Mouse (Mus musculus): Measurements from ENCODE around the gene Ptprn.
"Not testable (repeated sequence)": the region's sequence is repeated elsewhere in the genome, so short reads cannot be mapped to it uniquely, and the experiment has no call there.

The Ptprn gene

DNA sequence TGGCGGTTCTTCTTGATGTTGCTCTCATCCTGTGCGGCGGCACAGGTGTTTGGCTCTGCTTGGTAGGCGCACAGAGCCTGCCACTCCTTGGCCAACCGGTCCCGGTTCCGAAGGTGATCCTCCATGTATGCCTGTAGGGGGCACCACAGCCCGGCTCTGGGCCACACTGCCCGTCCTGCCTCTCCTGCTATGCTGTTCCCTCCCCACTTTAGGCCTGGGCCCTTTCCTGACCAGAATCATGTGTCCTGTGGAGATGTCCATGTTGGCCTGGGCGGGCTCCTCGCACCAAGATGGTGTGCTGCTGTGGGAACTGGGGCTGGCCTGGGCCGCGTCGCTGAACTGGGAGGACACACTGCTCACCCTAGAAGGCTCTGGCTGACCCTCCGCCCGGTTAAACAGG lies 11.3 kb downstream of the Ptprn start:
- CTCF ChIA-PET: no interaction called here

DNA sequence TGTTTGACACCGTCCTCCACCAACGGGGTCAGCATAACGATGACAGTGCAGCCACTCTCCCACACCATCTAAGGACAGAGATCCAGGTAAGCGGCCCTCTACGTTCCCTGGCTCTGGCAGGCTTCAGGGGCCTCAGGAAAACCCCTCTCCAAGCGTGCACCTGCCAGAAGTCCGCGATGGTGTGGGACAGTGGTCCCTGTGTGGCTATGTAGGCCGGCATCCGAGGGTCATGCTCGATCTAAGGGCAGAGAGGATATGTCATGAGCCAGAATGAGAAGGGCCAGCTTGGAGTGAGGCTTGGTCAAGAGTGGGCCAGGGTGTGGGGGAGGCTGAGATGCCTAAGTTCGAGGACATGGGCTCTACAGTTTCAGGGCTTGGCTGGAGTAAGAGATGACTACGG lies 12.0 kb downstream of the Ptprn start:
- CTCF ChIA-PET: interaction anchor here (0.9 to 1.3 kb wide), 2 partner anchors 16 to 25 kb away, joined by 3 to 6 read pairs; partner anchors contain the start of gene Dnajb2

DNA sequence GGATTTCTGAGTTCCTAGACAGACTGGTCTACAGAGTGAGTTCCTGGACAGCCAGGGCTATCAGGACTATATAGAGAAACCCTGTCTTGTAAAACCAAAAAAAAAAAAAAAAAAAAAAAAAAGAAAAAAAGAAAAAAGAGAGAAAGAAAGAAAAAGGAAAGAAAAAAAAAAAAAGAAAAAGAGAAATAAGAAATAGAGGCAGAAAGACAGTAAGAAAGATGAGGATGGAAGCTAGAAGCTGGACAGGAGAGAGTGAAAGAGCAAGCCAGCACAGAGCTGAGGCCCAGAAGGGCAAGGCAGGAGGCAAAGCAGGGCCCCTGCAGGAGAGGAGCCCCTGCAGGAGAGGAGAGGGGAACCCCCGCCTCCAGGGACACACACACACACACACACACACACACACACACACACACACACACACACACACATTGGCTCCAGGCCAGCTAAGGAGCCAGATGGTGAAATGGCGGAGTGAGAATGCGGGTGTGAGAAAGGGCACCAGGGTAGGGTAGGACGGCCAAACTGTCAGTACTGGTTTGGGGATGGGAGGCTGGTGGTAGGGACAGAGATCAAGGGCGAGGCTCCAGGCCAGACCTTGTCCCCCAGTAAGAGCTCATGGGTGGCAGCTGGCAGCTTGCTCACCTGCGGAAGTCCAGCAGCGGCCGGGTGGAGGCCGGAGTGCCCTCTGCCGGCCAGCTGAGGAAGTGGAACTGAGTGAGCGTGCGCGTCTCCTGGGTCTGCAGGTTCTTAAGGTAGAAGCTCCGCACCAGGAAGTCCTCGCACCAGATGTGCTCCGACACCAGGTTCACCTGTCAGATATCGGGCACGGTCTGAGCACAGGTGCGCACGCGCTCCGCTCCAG lies 13.0 kb downstream of the Ptprn start:
- CTCF ChIA-PET: interaction anchor here (0.7 to 1.3 kb wide), 6 partner anchors 10 to 127 kb away, joined by 3 to 12 read pairs (median 3); partner anchors contain the start of gene Dnajb2

DNA sequence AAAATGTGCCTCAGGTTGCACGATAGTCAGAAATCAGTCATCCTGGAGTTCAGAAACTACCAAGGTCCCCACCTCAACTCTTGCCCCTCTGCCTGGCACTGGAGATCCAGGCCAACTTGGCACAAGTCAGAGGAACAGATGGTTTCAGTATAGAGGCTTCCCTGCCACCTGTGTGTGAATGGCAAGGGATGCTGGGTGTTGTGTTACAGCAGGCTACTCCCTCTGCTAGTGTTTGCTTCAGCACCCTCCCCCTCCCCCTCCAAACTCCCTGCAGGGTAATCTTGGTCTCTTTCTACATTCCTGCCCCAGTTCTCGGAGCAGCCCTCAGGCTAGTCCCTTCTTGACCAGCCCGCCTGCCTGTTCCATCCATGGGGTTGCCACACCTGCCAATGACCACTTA lies 13.8 kb downstream of the Ptprn start:
- CTCF ChIA-PET: no interaction called here

DNA sequence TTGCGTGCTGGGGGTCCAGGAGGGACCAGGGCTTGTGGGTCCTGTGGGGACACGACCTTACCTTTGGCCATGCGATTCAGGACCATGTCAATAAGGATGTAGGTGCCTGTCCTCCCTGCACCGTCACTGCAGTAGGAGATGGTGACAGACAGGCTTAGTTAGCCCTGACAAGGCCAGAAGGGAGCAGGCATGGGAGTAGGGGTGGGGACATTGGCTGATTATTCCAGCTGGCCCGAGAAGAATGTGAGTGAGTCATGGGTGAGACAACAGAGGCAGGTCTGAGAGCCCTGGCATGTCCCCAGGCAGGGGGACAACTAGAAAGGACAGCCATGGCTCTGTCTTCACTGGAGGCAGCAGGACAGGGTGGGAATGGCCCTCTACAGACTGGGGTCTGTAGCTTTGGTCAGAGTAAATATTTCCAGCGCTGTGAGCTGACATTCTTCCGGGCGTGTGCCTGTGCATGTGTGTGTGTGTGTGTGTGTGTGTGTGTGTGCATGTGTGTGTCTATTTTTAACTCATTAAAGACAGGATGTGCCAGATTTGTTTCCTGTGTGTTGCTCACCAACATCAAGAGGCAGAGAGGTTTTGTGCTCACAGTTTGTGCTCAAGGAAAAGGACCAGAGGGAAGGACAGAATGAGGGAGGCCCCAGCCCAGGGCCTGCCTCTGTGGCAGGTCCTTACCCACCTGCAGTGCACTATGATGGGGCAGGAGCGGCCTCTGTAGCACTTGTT lies 16.1 kb downstream of the Ptprn start:
- CTCF ChIA-PET: interaction anchor here (1.0 kb wide), 1 partner anchor 11 kb away, joined by 3 read pairs; no protein-coding TSS in a partner anchor

DNA sequence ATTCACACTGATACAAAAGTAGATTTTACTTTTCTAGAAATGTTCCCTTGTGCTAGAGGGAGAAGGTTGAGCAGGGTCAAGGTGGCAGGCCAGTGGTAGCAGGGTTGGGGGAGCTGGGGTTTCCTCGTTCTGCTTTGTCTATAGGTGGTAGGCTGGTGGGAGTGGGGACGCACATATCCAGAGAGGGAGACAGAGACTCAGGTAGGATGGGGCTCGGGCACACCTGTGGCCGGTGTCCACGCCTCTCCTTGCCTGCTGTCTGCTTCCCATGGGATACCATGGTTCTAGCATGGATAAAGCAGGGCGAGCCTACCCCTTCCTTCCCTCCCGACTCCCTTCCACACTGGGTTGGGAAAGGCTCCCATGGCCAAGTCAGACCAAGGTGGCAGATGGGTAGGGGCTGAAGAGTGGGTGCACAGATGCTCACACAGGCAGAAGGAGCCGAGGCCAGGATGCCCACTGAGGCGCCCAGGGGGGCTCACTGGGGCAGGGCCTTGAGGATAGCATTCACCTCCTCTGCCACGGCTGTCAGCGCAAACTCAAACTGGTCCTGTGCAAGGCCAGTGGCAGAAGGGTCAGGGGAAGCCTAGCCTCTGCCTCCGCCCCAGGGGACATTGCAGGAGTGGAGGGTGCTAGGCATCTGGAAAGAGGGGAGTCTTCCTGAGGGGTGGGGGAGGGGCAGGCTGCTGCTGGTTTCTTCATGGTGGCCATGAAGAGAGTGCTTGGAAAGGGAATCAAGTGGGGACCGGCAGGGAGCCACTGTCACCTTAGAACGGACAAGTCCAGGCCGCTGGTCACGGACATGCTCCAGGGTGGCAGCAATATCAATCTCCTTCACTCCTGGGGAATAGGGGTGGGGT lies 17.0 kb downstream of the Ptprn start:
- CTCF ChIA-PET: no interaction called here

DNA sequence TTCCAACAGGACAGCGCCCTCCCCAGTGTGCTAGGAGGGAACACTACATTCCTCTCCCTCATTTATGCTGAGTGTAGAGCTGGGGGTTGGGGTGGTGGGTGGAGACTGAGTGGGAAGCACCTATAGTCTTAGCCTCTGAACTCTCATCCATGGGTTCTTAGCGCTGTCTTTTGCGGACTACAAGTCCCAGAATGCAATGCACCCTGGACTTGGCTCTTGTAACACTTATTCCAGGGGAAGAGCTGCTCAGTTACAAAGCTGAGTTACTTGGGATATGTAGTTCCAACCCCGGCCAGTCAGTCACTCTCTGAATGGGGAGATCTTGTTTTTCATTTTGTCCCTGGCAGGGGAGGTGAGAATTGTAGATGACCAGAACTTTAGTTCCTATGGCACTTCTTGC lies 19.5 kb downstream of the Ptprn start:
- CTCF ChIA-PET: interaction anchor here (0.6 kb wide), 1 partner anchor 191 kb away, joined by 5 read pairs; the partner anchor contains the start of gene Gmppa

DNA sequence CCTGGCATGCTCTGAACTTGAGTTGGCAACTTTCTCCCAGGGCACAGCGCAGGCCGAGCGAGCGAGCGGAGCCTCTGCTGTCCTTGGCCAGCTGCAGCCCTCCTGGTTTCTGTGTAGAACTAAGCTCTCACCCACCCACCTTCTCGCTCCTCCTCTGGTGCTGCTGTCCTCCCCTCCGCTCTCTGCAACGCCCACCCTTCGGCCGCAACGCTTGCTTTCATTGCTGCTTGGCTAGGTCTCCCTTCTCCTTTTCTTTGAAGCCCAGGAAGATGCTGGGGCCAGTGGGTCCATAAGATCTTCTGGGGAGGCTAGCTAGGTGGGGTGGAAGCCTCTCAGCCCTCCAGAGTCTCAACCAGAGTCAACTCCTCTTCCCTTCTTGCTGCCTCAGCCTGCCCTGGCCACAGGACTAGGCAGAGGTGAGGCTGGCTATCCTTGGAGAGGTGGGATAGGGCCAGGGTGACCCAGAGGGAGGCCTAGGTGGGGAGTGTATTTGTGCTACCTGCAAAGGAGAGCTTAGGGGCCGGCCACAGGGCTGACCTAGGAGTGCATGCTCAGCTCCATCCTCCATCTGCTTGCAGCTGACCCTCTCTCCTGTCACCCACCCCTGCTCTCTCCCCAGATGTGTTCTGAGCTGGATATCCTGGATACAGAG lies 20.0 kb downstream of the Ptprn start:
- CTCF ChIA-PET: no interaction called here

DNA sequence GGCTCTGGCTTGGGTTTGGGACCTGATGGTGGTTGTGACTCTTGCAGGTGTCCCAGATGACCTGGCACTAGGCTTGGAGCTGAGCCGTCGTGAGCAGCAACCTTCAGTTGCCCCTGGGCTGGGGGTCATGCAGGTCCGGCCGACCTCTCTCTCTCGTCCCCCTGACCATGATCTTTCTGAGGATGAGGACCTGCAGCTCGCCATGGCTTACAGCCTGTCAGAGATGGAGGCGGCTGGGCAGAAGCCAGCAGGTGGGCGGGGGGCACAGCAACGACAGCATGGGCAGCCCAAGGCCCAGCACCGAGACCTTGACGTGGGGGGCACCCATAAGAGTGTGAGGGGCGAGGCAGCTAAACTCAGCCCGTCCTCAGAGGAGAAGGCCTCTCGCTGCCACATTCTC lies 20.9 kb downstream of the Ptprn start:
- CTCF ChIA-PET: no interaction called here

DNA sequence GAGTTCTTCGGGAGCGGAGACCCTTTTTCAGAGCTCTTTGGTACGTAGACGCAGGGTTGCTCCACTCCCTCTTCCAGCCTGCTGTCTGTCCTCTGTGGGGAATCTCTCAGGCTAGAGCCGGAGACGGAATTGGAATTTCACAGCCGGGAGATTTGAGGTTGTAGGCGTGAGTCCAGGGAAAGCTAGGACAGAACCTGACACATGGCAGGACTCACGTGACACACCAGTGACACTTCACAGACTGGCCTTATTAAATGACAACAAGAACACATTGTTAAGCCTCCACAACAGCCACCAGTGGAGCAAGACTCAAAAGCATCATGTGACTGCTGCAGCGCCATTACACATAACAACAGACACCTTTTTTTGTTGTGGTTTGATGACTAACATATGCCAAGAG lies 24.7 kb downstream of the Ptprn start:
- CTCF ChIA-PET: no interaction called here

DNA sequence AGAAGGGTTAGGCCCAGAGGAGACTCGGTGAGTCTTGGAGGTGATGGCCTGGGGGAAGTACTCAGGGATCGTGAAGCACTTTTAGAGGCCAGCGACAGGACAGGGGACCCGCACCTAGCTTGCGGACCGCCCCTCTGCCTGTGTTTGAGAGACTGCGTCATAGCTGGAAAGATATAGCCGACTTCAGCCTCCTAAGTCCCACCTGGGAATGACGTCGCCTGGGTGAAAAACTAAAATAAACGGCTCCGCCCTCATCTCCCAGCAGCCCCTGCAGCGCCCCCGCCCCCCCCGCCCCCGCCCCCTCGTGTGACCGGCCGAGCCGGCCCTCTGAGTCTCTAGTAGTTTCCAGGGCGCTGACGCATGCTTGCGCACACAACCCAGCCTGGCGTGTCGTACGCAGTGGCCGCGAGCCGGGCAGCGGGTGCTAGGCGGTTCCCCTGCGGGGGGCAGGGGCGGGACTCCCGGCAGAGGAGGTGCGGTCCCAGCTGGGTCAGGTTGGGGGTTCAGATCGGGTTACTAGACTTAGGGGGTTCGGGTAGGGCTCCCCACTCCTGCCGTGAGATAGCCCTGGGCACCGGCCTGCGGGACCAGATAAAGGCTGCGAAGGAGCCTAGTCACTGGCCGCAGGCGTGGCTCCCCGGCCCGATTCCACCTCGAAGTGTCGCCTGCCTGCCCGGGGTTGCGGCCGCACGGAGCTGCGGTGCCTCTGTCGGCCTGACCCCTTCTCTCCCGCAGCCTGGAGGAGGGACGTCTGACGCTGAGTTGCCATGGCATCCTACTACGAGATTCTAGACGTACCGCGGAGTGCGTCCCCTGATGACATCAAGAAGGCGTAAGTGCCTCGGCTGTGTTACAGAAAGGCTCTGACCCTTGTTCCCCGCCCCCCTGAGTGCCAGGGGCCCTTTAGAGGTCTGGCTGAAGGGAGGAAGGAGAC lies 27.9 kb downstream of the Ptprn start, which contains the start of gene Dnajb2:
Gene Dnajb2 (plus strand): TSS at position 290 of the 934 bp plus-strand sequence.
- CTCF ChIA-PET: interaction anchor here (0.6 to 1.9 kb wide), 7 partner anchors 13 to 535 kb away, joined by 3 to 25 read pairs (median 5); partner anchors contain the start of gene Zfand2b

DNA sequence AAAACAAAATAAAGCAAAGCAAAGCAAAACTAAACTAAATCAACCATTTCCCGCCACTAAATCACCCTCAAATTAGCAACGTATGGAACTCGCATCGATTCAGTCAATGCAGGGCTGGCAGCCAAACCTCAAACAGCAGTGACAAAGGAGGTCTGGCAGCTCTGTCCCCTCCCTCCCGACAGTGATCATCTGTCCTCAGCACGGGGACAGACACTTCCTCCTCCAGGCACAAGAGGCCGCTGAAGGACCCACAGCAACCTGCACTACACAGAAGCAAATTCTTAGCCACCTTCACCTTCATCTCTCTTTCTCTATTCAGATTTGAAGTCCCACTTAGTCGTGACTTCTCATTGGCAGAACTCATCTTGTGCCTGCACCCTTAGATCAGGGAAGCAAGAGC lies 29.7 kb downstream of the Ptprn start:
- CTCF ChIA-PET: interaction anchor here (0.7 kb wide), 1 partner anchor 17 kb away, joined by 3 read pairs; no protein-coding TSS in a partner anchor

DNA sequence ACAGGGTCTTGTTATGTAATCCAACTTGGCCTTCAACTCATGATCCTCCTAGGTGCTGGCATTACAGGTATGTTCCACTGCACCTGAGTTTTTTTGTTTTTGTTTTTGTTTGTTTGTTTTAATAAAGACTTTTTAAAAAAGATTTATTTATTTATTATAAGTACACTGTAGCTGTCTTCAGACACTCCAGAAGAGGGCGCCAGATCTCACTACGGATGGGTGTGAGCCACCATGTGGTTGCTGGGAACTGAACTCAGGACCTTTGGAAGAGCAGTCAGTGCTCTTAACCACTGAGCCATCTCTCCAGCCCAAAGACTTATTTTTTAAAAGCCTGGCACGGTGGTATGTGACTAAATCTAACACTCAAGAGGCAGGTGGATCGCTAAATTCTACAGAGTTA lies 31.8 kb downstream of the Ptprn start:
- CTCF ChIA-PET: not testable (repeated sequence)

DNA sequence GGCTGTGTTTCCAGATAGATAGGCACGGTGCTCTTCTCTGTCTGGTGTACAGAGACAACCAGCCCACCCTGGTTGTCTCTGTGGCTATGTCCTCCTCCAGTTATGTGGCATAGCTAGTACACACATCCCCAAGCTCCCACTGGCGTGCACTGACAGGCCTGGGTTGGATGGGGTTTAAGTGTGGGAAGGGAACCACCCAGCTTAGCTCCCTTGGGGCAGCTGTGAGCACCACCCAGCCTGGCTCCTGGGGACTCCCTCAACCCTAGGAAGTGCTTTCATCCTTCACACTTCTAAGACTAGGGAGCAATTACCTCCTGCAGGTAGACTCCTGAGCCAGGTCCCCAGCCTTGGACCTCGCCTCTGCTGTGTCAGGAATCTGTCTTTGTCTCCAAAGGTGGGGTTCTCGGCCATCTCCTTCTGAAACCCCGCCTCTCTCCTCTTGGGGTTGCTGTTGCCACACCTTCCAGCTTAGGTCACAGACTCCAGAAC lies 32.6 kb downstream of the Ptprn start, which contains the start of gene A630095N17Rik:
Gene A630095N17Rik (minus strand): TSS at position 439 of the 489 bp plus-strand sequence.
- CTCF ChIA-PET: no interaction called here

DNA sequence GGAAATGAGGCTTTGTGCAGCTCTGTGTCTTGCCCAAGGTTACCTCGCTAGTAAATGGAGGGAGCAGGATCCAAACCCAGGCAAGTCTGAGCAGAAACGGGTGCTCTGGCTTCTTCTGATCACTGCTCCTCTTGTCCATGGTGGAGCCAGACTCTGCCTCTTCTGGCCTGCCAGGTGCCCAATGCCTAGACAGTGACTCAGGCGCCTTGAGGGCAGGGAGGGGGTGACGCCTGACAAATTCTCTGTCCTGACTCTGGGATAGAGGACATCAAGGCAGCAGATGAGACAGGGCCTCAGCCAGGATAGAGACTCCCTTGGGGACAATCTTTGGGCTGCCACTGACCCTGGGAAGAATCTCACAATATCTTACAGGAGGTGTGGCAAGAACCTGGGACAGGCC lies 33.1 kb downstream of the Ptprn start:
- CTCF ChIA-PET: no interaction called here

DNA sequence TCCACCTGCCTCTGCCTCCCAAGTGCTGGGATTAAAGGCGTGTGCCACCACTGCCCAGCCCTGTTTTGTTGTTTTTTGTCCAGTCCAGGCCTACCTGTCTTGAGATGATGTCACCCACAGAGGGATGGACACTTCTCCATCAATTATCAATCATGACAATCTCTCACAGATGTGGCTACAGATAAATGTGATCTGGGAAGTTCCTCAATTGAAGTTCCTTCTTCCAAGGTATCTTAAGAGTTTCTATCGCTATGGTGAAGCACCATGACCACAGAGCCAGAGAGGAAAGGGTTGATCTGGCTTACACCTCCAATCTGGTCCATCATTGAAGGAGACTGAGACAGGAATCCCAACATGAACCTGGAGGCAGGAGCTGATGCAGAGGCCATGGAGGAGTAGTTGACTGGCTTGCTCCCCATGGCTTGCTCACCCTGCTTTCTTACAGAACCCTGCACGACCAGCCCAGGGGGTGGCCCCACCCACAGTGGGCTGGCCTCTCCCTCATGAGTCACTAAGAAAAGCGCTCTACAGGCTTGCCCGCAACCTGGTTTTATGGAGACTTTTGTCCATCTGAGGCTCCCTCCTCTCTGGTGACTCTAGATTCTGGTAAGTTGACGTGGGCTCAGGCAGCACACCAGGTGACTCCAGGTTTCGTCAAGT lies 33.8 kb downstream of the Ptprn start:
- CTCF ChIA-PET: no interaction called here

DNA sequence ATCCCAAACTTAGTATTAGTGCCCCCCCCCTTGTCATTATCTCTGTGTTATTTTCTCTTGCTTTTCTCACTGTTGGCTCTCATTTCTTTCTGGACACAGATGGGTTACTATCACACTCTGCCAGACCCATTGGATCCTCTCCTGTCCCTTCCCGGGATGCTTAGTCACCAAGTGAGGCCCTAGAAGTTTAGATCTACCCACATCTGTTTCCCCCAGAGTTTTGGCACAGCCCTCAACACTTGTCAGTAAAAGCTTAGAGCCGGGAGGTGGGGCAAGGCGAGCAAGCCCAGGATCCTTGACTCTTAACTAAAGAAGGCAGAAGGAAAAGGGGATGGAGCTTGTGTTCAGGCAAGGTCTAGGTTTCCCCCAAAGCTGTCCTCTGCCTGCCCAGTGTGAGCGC lies 35.1 kb downstream of the Ptprn start:
- CTCF ChIA-PET: no interaction called here

DNA sequence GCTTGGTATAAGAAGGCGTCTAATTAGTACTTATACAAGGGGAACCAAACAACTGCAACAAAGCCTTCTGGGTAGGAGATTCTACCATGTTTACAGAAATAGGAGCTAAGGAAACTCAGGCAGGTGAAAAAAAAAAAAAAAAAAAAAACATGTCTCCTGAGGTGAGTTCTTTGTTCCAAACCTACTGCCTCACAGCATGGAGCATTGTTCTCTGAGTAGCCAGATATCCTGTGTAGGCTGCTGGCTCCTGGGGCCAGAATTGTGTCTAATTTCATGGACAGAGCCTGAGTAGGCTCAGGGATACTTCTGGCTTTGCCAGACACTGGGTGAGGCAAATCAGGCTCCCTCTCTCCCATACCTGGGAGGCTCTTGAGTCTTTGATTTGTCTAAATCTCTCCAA lies 36.6 kb downstream of the Ptprn start:
- CTCF ChIA-PET: interaction anchor here (0.7 kb wide), 1 partner anchor 24 kb away, joined by 3 read pairs; no protein-coding TSS in a partner anchor

DNA sequence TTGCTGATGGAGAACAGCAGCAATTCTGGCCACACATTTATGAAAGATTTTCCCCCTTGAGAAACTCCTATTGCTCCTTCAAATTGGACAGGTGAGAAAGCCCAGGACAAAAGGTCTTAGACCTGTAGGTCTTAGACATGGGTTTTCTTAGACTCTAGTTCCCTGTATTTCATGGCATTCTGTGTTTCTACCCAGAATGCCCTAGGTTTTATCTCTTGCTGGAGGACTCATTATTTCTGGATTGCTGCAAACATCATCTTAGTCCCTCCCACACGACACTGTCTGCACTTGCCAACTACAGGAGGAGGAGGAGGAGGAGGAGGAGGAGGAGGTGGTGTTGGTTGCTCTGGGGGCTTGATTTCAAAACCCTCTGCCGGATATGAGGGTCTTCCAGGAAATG lies 38.2 kb downstream of the Ptprn start:
- CTCF ChIA-PET: no interaction called here
